Mouse (Mus musculus) Muller cell, postnatal 12 days (primary cell): ENCODE results near the gene Glt8d2.
A peak's percentile ranks its signal among the peaks of the same experiment; 100 is the strongest.
"Not testable (repeated sequence)": the region's sequence is repeated elsewhere in the genome, so short reads cannot be mapped to it uniquely, and the experiment has no call there.

Experiments
- DNase-seq: peaks from one replicate; pipeline ENCODE4 v3.0.0-alpha.2; 2015; ENCODE audit errors: inconsistent ontology term

Glt8d2 gene

GRCm38 (mm10) chr10:82646083-82646482 is 44.4 kb downstream of the Glt8d2 start:
- DNase-seq, result no peak

GRCm38 (mm10) chr10:82641481-82641880 is 49.0 kb downstream of the Glt8d2 start:
- DNase-seq, result no peak

GRCm38 (mm10) chr10:82639032-82639698 is 51.3 kb downstream of the Glt8d2 start:
- no peak for DNase-seq

DNA sequence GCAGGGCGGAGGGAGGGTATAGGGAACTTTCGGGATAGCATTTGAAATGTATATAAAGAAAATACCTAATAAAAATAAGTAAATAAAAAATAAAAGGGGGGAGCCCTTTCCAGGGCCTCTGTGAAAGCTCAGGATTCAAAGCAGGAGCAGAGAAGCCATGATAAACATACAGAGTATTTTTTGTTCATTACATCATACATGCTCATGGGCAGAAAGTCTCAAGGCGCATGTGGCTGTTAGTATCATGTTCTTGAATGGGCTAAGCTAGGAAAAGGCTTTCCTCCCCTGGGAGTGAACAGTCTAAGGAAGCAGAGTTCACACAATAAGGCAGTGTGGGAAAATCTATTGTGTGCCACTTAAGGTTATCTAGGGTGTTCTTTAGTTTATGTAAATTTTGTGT is 54.1 kb downstream of the Glt8d2 start:
- DNase-seq, result no peak

DNA sequence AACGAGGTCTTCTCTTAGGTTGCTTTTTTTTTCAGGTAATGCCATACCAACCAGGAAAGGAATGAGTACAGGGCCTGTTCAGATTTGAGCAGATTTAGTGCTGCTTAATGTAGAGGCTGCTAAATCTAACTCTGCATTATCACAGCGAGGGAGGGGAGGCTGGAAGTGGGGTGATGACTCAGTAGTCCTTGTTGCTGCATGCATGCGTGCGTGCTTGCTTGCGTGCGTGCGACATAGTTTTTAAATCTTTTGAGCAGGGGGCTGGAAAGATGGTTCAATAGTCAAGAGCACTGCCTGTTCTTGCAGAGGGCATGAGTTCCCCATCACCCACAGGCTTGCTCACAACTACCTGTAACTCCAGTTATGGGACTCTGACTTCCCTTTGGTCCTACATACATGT is 56.1 kb downstream of the Glt8d2 start:
- DNase-seq, result no peak

GRCm38 (mm10) chr10:82632496-82633280 is 57.8 kb downstream of the Glt8d2 start:
- no peak for DNase-seq

GRCm38 (mm10) chr10:82631133-82631532 is 59.3 kb downstream of the Glt8d2 start:
- peak; percentile 13 for DNase-seq

DNA sequence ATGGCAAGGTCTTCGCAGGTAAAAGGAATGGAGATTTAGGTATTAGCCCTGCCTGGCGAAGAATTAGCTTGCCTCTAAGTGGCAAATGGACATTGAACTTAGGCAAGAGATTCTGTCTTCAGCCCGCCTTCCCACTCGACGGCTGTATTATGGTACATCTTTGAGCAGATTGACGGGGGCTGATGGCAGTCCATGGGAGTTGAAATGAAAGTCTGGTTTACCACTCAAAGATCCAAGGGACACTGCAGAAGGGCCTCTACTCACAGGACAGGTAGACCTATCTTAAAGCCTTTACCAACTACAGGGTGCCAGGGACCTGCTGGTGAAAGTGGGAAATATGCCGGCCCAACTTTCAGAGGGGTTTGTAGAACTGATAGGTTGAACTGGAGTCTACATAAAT is 60.0 kb downstream of the Glt8d2 start:
- DNase-seq, result peak; percentile 5

DNA sequence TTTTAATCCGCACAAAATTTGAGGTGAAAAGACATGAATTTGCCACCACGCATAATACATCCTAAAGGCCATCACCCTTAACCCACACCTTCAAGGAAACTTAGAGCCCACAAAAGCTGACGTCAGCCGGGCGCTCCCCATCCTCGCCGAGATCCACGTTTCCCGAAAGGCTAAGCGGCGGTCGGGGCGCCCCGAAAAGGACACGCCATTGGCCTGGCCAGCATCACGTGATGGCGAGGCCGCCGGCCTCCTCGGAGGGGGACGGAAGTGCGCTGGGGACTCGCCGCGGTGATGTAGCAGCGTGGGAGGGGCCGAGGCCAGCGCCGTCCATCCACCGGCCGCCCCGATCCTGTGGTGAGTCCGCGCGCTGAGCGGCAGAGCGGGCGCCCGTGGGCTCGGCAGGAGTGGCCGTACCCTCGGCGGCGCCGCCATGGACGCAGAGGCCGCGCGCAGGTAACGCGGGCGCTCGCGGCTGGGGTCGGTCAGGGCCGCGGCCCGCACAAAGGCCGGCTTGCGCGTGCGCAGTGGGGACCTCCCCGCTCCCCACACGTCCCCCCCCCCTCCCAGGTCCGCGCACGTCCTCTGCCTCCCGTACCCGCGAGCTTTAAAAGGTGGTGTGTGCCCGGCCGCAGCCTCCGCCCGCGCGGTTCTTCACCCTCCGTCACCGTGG is 60.7 kb downstream of the Glt8d2 start, which contains the start of gene Tdg:
Tdg (plus strand) TSS at position 243 of the 670 bp plus-strand sequence.
- DNase-seq, result peak; percentile 97

GRCm38 (mm10) chr10:82629111-82629585 is 61.3 kb downstream of the Glt8d2 start:
- DNase-seq, result no peak

- not testable (repeated sequence) for DNase-seq
Observed at GRCm38 (mm10) chr10:82623553-82623932, 66.9 kb downstream of the Glt8d2 start.

DNA sequence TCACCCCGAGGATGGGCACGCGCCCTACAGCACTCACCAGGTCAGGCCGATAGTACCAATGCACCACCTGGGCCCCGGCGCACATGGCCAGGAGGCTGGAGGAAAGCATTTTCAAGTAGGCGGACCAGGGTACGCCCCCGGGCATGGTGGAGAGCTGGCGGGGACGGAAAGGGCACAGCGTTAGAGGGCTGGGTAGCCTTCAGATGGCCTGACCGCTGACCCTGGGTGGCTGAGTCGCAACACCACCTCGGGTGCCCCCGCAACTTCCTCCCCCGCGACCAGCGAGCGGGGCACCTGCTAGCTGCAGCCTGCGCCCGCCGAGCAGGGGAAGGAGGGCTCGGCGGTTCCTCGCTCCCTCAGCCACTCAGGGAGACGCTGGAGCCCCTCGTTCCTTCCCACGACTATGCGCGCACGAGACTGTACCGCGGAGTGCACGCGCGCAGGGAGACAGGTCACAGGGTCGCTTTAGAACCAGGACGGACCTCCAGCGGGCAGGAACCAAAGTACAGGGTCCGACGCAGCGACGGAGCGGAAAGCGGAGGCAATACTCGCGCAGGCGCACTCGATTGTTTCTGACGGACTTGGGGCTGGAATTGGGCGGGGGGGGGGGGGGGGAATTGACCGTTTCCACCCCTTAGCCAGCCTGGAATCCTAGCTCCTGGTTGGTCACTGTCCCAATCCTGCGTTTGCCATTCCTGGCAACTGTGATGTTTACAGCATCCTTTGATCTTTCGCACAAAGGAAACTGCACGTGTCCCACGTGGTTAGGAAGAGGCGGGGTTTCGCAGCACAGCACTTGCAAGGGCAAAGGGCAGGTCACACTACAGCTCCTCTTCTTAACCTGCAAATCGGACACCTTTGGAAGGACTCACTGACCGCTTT is 67.5 kb downstream of the Glt8d2 start, which contains the start of gene 1190007I07Rik:
1190007I07Rik (minus strand) TSS at position 558 of the 882 bp plus-strand sequence.
- peak; percentile 90 for DNase-seq

GRCm38 (mm10) chr10:82622235-82622634 is 68.2 kb downstream of the Glt8d2 start:
- no peak for DNase-seq
